Mouse (Mus musculus): Measurements from ENCODE around the gene Helb. TPM values are rescaled to one million over a fixed set of nuclear protein-coding genes. Genes with fewer than 3 reads are reported as not detected.

The Helb gene
- polyA plus RNA-seq, 1 experiment from 2014 or later, result 4.8 TPM

- no peaks in the 10 kb centered on the region for H3K9me3 ChIP-seq (ENCODE audit: control insufficient read depth, low read length)
- H3K27ac ChIP-seq (ENCODE audit: low read depth, low read length), result no peak overlapping the region
- H3K36me3 ChIP-seq (ENCODE audit: control insufficient read depth, insufficient read depth, low read length), result no peaks in the 10 kb centered on the region
- no peaks in the 10 kb centered on the region for H3K27me3 ChIP-seq (ENCODE audit: control insufficient read depth, insufficient read depth, low read length)
- ATAC-seq (ENCODE audit: low FRiP score, low TSS enrichment), result no peak
- 91% methylated on average over 10 of the region's 10 CpGs for WGBS
- no peak overlapping the region for H3K4me2 ChIP-seq (replicated peaks; ENCODE audit: low read depth, low read length)
- H3K9ac ChIP-seq (ENCODE audit: low read depth, low read length), result no peak overlapping the region
- no peaks in the 10 kb centered on the region for H3K4me1 ChIP-seq (ENCODE audit: control insufficient read depth, insufficient read depth, low read length)
- no peak overlapping the region for H3K4me3 ChIP-seq (ENCODE audit: low read length)
These were observed 52.1 kb downstream of the Helb start for GRCm38 (mm10) chr10:120060579-120061237.

GRCm38 (mm10) chr10:120044714-120045234 is 68.0 kb downstream of the Helb start:
- H3K4me1 ChIP-seq (ENCODE audit: control insufficient read depth, insufficient read depth, low read length), result no peaks in the 10 kb centered on the region
- 90% methylated on average over 2 of the region's 2 CpGs for WGBS
- no peak for ATAC-seq (ENCODE audit: low FRiP score, low TSS enrichment)
- H3K9me3 ChIP-seq (ENCODE audit: control insufficient read depth, low read length), result no peaks in the 10 kb centered on the region
- H3K4me3 ChIP-seq (ENCODE audit: low read length), result no peak overlapping the region
- H3K36me3 ChIP-seq (ENCODE audit: control insufficient read depth, insufficient read depth, low read length), result no peaks in the 10 kb centered on the region
- no peaks in the 10 kb centered on the region for H3K27me3 ChIP-seq (ENCODE audit: control insufficient read depth, insufficient read depth, low read length)
- H3K27ac ChIP-seq (ENCODE audit: low read depth, low read length), result no peak overlapping the region
- no peak overlapping the region for H3K4me2 ChIP-seq (replicated peaks; ENCODE audit: low read depth, low read length)
- H3K9ac ChIP-seq (ENCODE audit: low read depth, low read length), result no peak overlapping the region

GRCm38 (mm10) chr10:120044237-120044636 is 68.5 kb downstream of the Helb start:
- Histone ChIP-seq H3K4me3 (ENCODE audit: low read length) (no peak overlapping the region), H3K36me3 (ENCODE audit: control insufficient read depth, insufficient read depth, low read length) (no peaks in the 10 kb centered on the region), H3K27ac (ENCODE audit: low read depth, low read length) (no peak overlapping the region), H3K4me2 (replicated peaks; ENCODE audit: low read depth, low read length) (no peak overlapping the region), H3K27me3 (ENCODE audit: control insufficient read depth, insufficient read depth, low read length) (no peaks in the 10 kb centered on the region), H3K4me1 (ENCODE audit: control insufficient read depth, insufficient read depth, low read length) (no peaks in the 10 kb centered on the region), H3K9me3 (ENCODE audit: control insufficient read depth, low read length) (no peaks in the 10 kb centered on the region), H3K9ac (ENCODE audit: low read depth, low read length) (no peak overlapping the region)
- 91% methylated on average over 6 of the region's 6 CpGs for WGBS
- ATAC-seq (ENCODE audit: low FRiP score, low TSS enrichment), result no peak

GRCm38 (mm10) chr10:120038194-120038593 is 74.6 kb downstream of the Helb start:
- Histone ChIP-seq H3K9ac (ENCODE audit: low read depth, low read length) (no peak overlapping the region), H3K4me3 (ENCODE audit: low read length) (no peak overlapping the region), H3K27ac (ENCODE audit: low read depth, low read length) (no peak overlapping the region), H3K4me2 (replicated peaks; ENCODE audit: low read depth, low read length) (no peak overlapping the region), H3K36me3 (ENCODE audit: control insufficient read depth, insufficient read depth, low read length) (no peaks in the 10 kb centered on the region), H3K9me3 (ENCODE audit: control insufficient read depth, low read length) (no peaks in the 10 kb centered on the region), H3K27me3 (ENCODE audit: control insufficient read depth, insufficient read depth, low read length) (no peaks in the 10 kb centered on the region), H3K4me1 (ENCODE audit: control insufficient read depth, insufficient read depth, low read length) (no peaks in the 10 kb centered on the region)
- ATAC-seq (ENCODE audit: low FRiP score, low TSS enrichment), result no peak
- WGBS, result 91% methylated on average over 5 of the region's 5 CpGs

GRCm38 (mm10) chr10:120035824-120036223 is 77.0 kb downstream of the Helb start:
- Histone ChIP-seq H3K27ac (ENCODE audit: low read depth, low read length) (no peak overlapping the region), H3K4me2 (replicated peaks; ENCODE audit: low read depth, low read length) (no peak overlapping the region), H3K4me1 (ENCODE audit: control insufficient read depth, insufficient read depth, low read length) (no peaks in the 10 kb centered on the region), H3K9ac (ENCODE audit: low read depth, low read length) (no peak overlapping the region), H3K4me3 (ENCODE audit: low read length) (no peak overlapping the region), H3K27me3 (ENCODE audit: control insufficient read depth, insufficient read depth, low read length) (no peaks in the 10 kb centered on the region), H3K9me3 (ENCODE audit: control insufficient read depth, low read length) (no peaks in the 10 kb centered on the region), H3K36me3 (ENCODE audit: control insufficient read depth, insufficient read depth, low read length) (no peaks in the 10 kb centered on the region)
- WGBS, result 77% methylated on average over 6 of the region's 6 CpGs
- no peak for ATAC-seq (ENCODE audit: low FRiP score, low TSS enrichment)

- Histone ChIP-seq H3K4me2 (replicated peaks; ENCODE audit: low read depth, low read length) (no peak overlapping the region), H3K36me3 (ENCODE audit: control insufficient read depth, insufficient read depth, low read length) (no peaks in the 10 kb centered on the region), H3K27me3 (ENCODE audit: control insufficient read depth, insufficient read depth, low read length) (no peaks in the 10 kb centered on the region), H3K4me1 (ENCODE audit: control insufficient read depth, insufficient read depth, low read length) (no peaks in the 10 kb centered on the region), H3K9ac (ENCODE audit: low read depth, low read length) (no peak overlapping the region), H3K9me3 (ENCODE audit: control insufficient read depth, low read length) (no peaks in the 10 kb centered on the region), H3K27ac (ENCODE audit: low read depth, low read length) (no peak overlapping the region), H3K4me3 (ENCODE audit: low read length) (no peak overlapping the region)
- ATAC-seq (ENCODE audit: low FRiP score, low TSS enrichment), result no peak
- 62% methylated on average over 15 of the region's 15 CpGs for WGBS
These were observed 77.5 kb downstream of the Helb start for GRCm38 (mm10) chr10:120035211-120035733.

GRCm38 (mm10) chr10:120033866-120034265 is 78.9 kb downstream of the Helb start:
- WGBS, result 86% methylated on average over 9 of the region's 9 CpGs
- Histone ChIP-seq H3K4me2 (replicated peaks; ENCODE audit: low read depth, low read length) (no peak overlapping the region), H3K36me3 (ENCODE audit: control insufficient read depth, insufficient read depth, low read length) (no peaks in the 10 kb centered on the region), H3K9ac (ENCODE audit: low read depth, low read length) (no peak overlapping the region), H3K4me3 (ENCODE audit: low read length) (no peak overlapping the region), H3K27me3 (ENCODE audit: control insufficient read depth, insufficient read depth, low read length) (no peaks in the 10 kb centered on the region), H3K27ac (ENCODE audit: low read depth, low read length) (no peak overlapping the region), H3K4me1 (ENCODE audit: control insufficient read depth, insufficient read depth, low read length) (no peaks in the 10 kb centered on the region), H3K9me3 (ENCODE audit: control insufficient read depth, low read length) (no peaks in the 10 kb centered on the region)
- ATAC-seq (ENCODE audit: low FRiP score, low TSS enrichment), result no peak

Other genes with a start within 250 kb of the Helb start
- gene Tmbim4, start 88.6 kb upstream of the Helb start, polyA plus RNA-seq (2014; fragmentation: Nextera tagmentation; extraction: Ambion mirVana), result 127 and 139 TPM in 2 replicates
- gene Irak3, start 89.1 kb upstream of the Helb start, polyA plus RNA-seq (2014; fragmentation: Nextera tagmentation; extraction: Ambion mirVana), result 0.74 and 0.80 TPM in 2 replicates
- gene Llph, start 114.1 kb upstream of the Helb start, polyA plus RNA-seq (2014; fragmentation: Nextera tagmentation; extraction: Ambion mirVana), result 68.5 and 87.6 TPM in 2 replicates